Mouse (Mus musculus) left cerebral cortex, adult 18-20 months (tissue): Measurements from ENCODE around the gene Rnf113a1. TPM values are rescaled to one million over a fixed set of nuclear protein-coding genes. Genes with fewer than 3 reads are reported as not detected.
A peak's percentile ranks its signal among the peaks of the same experiment; 100 is the strongest.
"Not testable (repeated sequence)": the region's sequence is repeated elsewhere in the genome, so short reads cannot be mapped to it uniquely, and the experiment has no call there.

ENCODE experiments used
- DNase-seq, 2 experiments: peaks; one replicate each; pipeline ENCODE4 v3.0.0; 2021 to 2022; ENCODE audit warnings: low spot score in 2 of 2, mixed read lengths in 1 of 2
- long read RNA-seq, 2 experiments: library from polyadenylated mRNA; stranded (forward); transcript quantifications; one replicate each; pipeline ENCODE4 v2.0.0; 2021
- total RNA-seq, 2 experiments: library from RNA; stranded (reverse); gene quantifications; 2 replicates each; pipeline ENCODE4 v1.2.3; 2021

Rnf113a1 gene
- total RNA-seq, result 1 to 10 TPM; 7.5 to 8.7 TPM
- long read RNA-seq, experiment 1, transcript Rnf113a1-201 (1 exons, 1,223 nt), result major isoform, 6 of 6 reads
- long read RNA-seq, experiment 1, partial matches to known transcripts, result 0 of 6 reads
- long read RNA-seq, experiment 1, other reads (novel, unspliced or antisense), result 0 of 6 reads
- long read RNA-seq, experiment 2, transcript Rnf113a1-201 (1 exons, 1,223 nt), result major isoform, 7 of 7 reads
- long read RNA-seq, experiment 2, partial matches to known transcripts, result 0 of 7 reads
- long read RNA-seq, experiment 2, other reads (novel, unspliced or antisense), result 0 of 7 reads

GRCm38 (mm10) chrX:37191105-37191743, at the start of gene Rnf113a1, which contains the start of gene Ndufa1:
Rnf113a1 (plus strand) TSS chrX:37191245.
Ndufa1 (minus strand) TSS chrX:37191163.
- DNase-seq, result peak; percentile 81 to 85

GRCm38 (mm10) chrX:37141732-37142131, 49.3 kb upstream of the Rnf113a1 start:
- DNase-seq, result no peak

GRCm38 (mm10) chrX:37144498-37144897, 46.5 kb upstream of the Rnf113a1 start:
- not testable (repeated sequence) for DNase-seq

- DNase-seq, result no peak
Measured at GRCm38 (mm10) chrX:37144954-37145353, 46.1 kb upstream of the Rnf113a1 start.

- DNase-seq, result no peak
Measured at GRCm38 (mm10) chrX:37157839-37158238, 33.2 kb upstream of the Rnf113a1 start.

GRCm38 (mm10) chrX:37161169-37161568, 29.9 kb upstream of the Rnf113a1 start:
- DNase-seq, result no peak

- DNase-seq, result no peak
Measured at GRCm38 (mm10) chrX:37163115-37163514, 27.9 kb upstream of the Rnf113a1 start.

- peak in 1 of 2 experiments; percentile 8 for DNase-seq
Measured at GRCm38 (mm10) chrX:37167085-37167484, 24.0 kb upstream of the Rnf113a1 start.

GRCm38 (mm10) chrX:37168742-37169141, 22.3 kb upstream of the Rnf113a1 start, which contains the start of gene Akap14:
Akap14 (minus strand) TSS chrX:37168842.
- DNase-seq, result no peak

- not testable (repeated sequence) for DNase-seq
Measured at GRCm38 (mm10) chrX:37184401-37184800, 6.6 kb upstream of the Rnf113a1 start.

- DNase-seq, result no peak
Measured at GRCm38 (mm10) chrX:37190755-37191104, 315 bp upstream of the Rnf113a1 start.

- peak; percentile 3 to 13 for DNase-seq
Measured at GRCm38 (mm10) chrX:37191744-37192379, 817 bp downstream of the Rnf113a1 start.

- DNase-seq, result no peak
Measured at GRCm38 (mm10) chrX:37198676-37199075, 7.6 kb downstream of the Rnf113a1 start.

GRCm38 (mm10) chrX:37210941-37211340, 19.9 kb downstream of the Rnf113a1 start, which contains the start of gene Gm9:
Gm9 (minus strand) TSS chrX:37211041.
- DNase-seq, result no peak

GRCm38 (mm10) chrX:37222158-37222557, 31.1 kb downstream of the Rnf113a1 start, which contains the start of gene Rhox1:
Rhox1 (minus strand) TSS chrX:37222258.
- not testable (repeated sequence) for DNase-seq

Other genes starting within 250 kb of the Rnf113a1 start
- gene Sept6, start 199.5 kb upstream of the Rnf113a1 start, total RNA-seq, result 10 to 100 TPM; 58.3 to 67.0 TPM
- not detected for gene Sowahd, start 142.4 kb upstream of the Rnf113a1 start, total RNA-seq
- gene Rpl39, start 105.8 kb upstream of the Rnf113a1 start, total RNA-seq, result 100 to 1,000 TPM; 274 to 295 TPM
- gene Upf3b, start 80.9 kb upstream of the Rnf113a1 start, total RNA-seq, result 10 to 100 TPM; 17.4 to 18.1 TPM
- 10 to 100 TPM; 11.9 to 14.1 TPM for gene Nkap, start 64.5 kb upstream of the Rnf113a1 start, total RNA-seq
- gene Akap14, start 22.4 kb upstream of the Rnf113a1 start, total RNA-seq, result not detected
- 100 to 1,000 TPM; 189 to 199 TPM for gene Ndufa1, start 82 bp upstream of the Rnf113a1 start, total RNA-seq
- gene Gm9, start 19.8 kb downstream of the Rnf113a1 start, total RNA-seq, result not detected
- not detected for gene Rhox1, start 31.0 kb downstream of the Rnf113a1 start, total RNA-seq
- not detected for gene Rhox2a, start 53.7 kb downstream of the Rnf113a1 start, total RNA-seq
- gene Rhox3a, start 58.7 kb downstream of the Rnf113a1 start, total RNA-seq, result not detected
- not detected for gene Rhox4a, start 74.1 kb downstream of the Rnf113a1 start, total RNA-seq
- not detected for gene Rhox3a2, start 188.8 kb downstream of the Rnf113a1 start, total RNA-seq
- gene Rhox4a2, start 199.6 kb downstream of the Rnf113a1 start, total RNA-seq, result not detected
- gene Rhox2b, start 220.8 kb downstream of the Rnf113a1 start, total RNA-seq, result not detected
- gene Rhox4b, start 241.2 kb downstream of the Rnf113a1 start, total RNA-seq, result not detected